Mouse (Mus musculus): ENCODE data around the gene Gm14692.
"Not testable (repeated sequence)": the region's sequence is repeated elsewhere in the genome, so short reads cannot be mapped to it uniquely, and the experiment has no call there.

- TF ChIP-seq POLR2A (IDR thresholded peaks at IDR 0.05; ENCODE audit: borderline replicate concordance, insufficient read depth, low read length); CTCF (IDR thresholded peaks at IDR 0.05; ENCODE audit: borderline replicate concordance, insufficient read depth, low read depth, low read length): not testable (repeated sequence)
Observed at GRCm38 (mm10) chrX:67693462-67693861, 2.0 kb upstream of the Gm14692 start, which contains the start of gene Gm1140.
